Mouse (Mus musculus) bone marrow macrophage, adult 2 months (primary cell): Measurements from ENCODE around the gene Naip2.

ENCODE experiments used
- CTCF ChIP-seq: IDR thresholded peaks from 2 replicates; pipeline ENCODE4 v1.5.1; 2012; ENCODE audit warnings: low read depth, mild to moderate bottlenecking, low read length, moderate library complexity
- POLR2A ChIP-seq: IDR thresholded peaks from 2 replicates; pipeline ENCODE4 v1.6.1; 2012; ENCODE audit warnings: mild to moderate bottlenecking, low read depth, low read length, borderline replicate concordance

GRCm38 (mm10) chr13:100243702-100244101 lies 41.8 kb upstream of the Naip2 start:
- no peak for TF ChIP-seq CTCF
- TF ChIP-seq POLR2A, result no peak
